Mouse (Mus musculus) midbrain, embryonic 14.5 days (tissue): ENCODE measurements around the gene Cd81. TPM values are rescaled to one million over a fixed set of nuclear protein-coding genes. Genes with fewer than 3 reads are reported as not detected.

Experiments used
- ATAC-seq: fragments of 200-750 bp; cut with Nextera tagmentation; 2 replicates; pipeline ENCODE4 v1.8.0; 2017; ENCODE audit warnings: moderate number of reproducible peaks, moderate library complexity; ENCODE audit not compliant: low FRiP score, low TSS enrichment
- DNase-seq: peaks from one replicate; pipeline ENCODE4 v3.0.0-alpha.2; 2015
- H3K27ac ChIP-seq: fragments of 300-500 bp; sonication (generic); replicated peaks from 2 replicates; pipeline ENCODE4 v1.5.1; 2014; ENCODE audit warnings: mild to moderate bottlenecking, low read depth, low read length, moderate library complexity
- H3K27me3 ChIP-seq: fragments of 300-500 bp; sonication (generic); 2 replicates; pipeline ENCODE4 v1.6.1; 2014; ENCODE audit warnings: low read length, control low read depth, mixed read lengths; ENCODE audit not compliant: control insufficient read depth, insufficient read depth
- H3K36me3 ChIP-seq: fragments of 300-500 bp; sonication (generic); 2 replicates; pipeline ENCODE4 v1.6.1; 2014; ENCODE audit warnings: low read length, control low read depth; ENCODE audit not compliant: control insufficient read depth, insufficient read depth
- H3K4me1 ChIP-seq: fragments of 300-500 bp; sonication (generic); 2 replicates; pipeline ENCODE4 v1.6.1; 2014; ENCODE audit warnings: mild to moderate bottlenecking, antibody characterized with exemption, low read length, control low read depth; ENCODE audit not compliant: control insufficient read depth, insufficient read depth
- H3K4me2 ChIP-seq: fragments of 300-500 bp; sonication (generic); 2 replicates; pipeline ENCODE4 v1.6.1; 2014; ENCODE audit warnings: mild to moderate bottlenecking, low read length, moderate library complexity
- H3K4me3 ChIP-seq: fragments of 300-500 bp; sonication (generic); replicated peaks from 2 replicates; pipeline ENCODE4 v1.5.1; 2014; ENCODE audit warnings: low read depth, low read length
- H3K9ac ChIP-seq: fragments of 300-500 bp; sonication (generic); replicated peaks from 2 replicates; pipeline ENCODE4 v1.6.1; 2014; ENCODE audit warnings: mild to moderate bottlenecking, low read length, moderate library complexity
- H3K9me3 ChIP-seq: fragments of 300-500 bp; sonication (generic); 2 replicates; pipeline ENCODE4 v1.6.1; 2016; ENCODE audit warnings: low read length, control low read depth, mixed read lengths; ENCODE audit not compliant: control insufficient read depth
- WGBS: fragments of 180-500 bp; shearing (Covaris S2); extraction: QIAGEN DNeasy Blood & Tissue Kit; methylation state at CpG from one replicate; pipeline ENCODE4 v1.1.7; 2014; 5-methylcytosine and 5-hydroxymethylcytosine counted together
- polyA plus RNA-seq: library from polyadenylated mRNA; unstranded; fragments of >200 nt; fragmentation: Nextera tagmentation; extraction: Ambion mirVana; gene quantifications from 2 replicates; pipeline ENCODE4 v1.2.1, GENCODE M21; 2014

Cd81 gene
- polyA plus RNA-seq, 1 experiment from 2014 or later, result 316 TPM

GRCm38 (mm10) chr7:143031816-143032215 is 20.7 kb upstream of the Cd81 start:
- WGBS, result 94% methylated on average over 1 of the region's 1 CpGs
- H3K4me2 ChIP-seq, result no peak overlapping the region
- no peak overlapping the region for H3K27ac ChIP-seq
- H3K4me1 ChIP-seq, result no peaks in the 10 kb centered on the region
- ATAC-seq (no peak), DNase-seq (no peak)
- H3K27me3 ChIP-seq, result no peaks in the 10 kb centered on the region
- H3K9ac ChIP-seq, result no peak overlapping the region
- H3K9me3 ChIP-seq, result no peaks in the 10 kb centered on the region
- no peaks in the 10 kb centered on the region for H3K36me3 ChIP-seq
- no peak overlapping the region for H3K4me3 ChIP-seq

DNA sequence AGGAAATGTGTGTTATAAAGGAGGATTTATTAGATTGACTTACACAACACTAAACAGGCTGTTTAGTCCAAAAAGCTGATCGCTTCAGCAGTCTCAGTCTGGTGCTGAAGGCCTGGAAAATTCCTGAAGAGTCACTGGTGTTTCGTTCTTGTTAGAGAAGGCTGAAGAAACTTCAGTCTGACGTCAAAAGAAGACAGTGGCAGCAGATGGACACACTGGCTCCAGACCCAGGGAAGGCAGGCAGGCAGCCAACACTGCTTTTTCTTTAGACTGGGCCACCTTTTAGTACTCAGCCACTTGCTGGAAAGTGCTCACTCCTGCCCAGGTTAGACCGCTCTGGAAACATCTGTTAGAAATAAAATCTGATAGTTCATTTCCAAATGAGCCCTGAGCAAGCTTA is 19.0 kb upstream of the Cd81 start:
- 94% methylated on average over 4 of the region's 4 CpGs for WGBS
- Histone ChIP-seq H3K36me3 (no peaks in the 10 kb centered on the region), H3K27ac (no peak overlapping the region), H3K27me3 (no peaks in the 10 kb centered on the region), H3K9me3 (no peaks in the 10 kb centered on the region), H3K4me1 (no peaks in the 10 kb centered on the region), H3K9ac (no peak overlapping the region), H3K4me3 (no peak overlapping the region), H3K4me2 (no peak overlapping the region)
- no peak for DNase-seq
- no peak for ATAC-seq

DNA sequence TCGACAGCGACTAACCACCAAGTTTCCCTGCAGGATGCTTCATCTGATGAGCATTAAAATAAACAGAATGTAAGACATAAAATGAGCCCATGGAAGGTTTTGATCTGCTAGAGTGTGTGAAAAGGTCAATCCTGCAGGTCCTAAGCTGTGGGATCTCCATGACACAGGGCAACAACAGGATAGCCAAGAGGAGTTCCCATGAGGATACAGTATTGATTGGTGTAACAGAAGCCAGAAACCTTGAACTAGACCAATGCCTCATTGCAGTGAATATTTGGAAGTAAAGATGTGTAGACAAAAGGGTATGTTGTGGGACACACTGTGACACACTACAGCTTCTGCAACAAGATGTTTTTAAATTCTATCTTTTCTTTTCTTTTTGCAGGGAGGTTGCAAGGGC is 18.4 kb upstream of the Cd81 start:
- DNase-seq (no peak), ATAC-seq (no peak)
- no peak overlapping the region for H3K9ac ChIP-seq
- H3K4me1 ChIP-seq, result no peaks in the 10 kb centered on the region
- H3K4me2 ChIP-seq, result no peak overlapping the region
- no peaks in the 10 kb centered on the region for H3K27me3 ChIP-seq
- no peaks in the 10 kb centered on the region for H3K9me3 ChIP-seq
- H3K27ac ChIP-seq, result no peak overlapping the region
- no peak overlapping the region for H3K4me3 ChIP-seq
- no peaks in the 10 kb centered on the region for H3K36me3 ChIP-seq
- 95% methylated on average over 2 of the region's 2 CpGs for WGBS

GRCm38 (mm10) chr7:143034519-143035450 is 17.8 kb upstream of the Cd81 start:
- no peaks in the 10 kb centered on the region for H3K4me1 ChIP-seq
- no peak overlapping the region for H3K4me3 ChIP-seq
- H3K27ac ChIP-seq, result no peak overlapping the region
- no peaks in the 10 kb centered on the region for H3K36me3 ChIP-seq
- WGBS, result 91% methylated on average over 8 of the region's 8 CpGs
- H3K9ac ChIP-seq, result no peak overlapping the region
- no peak overlapping the region for H3K4me2 ChIP-seq
- ATAC-seq (no peak), DNase-seq (no peak)
- no peaks in the 10 kb centered on the region for H3K27me3 ChIP-seq
- H3K9me3 ChIP-seq, result no peaks in the 10 kb centered on the region

DNA sequence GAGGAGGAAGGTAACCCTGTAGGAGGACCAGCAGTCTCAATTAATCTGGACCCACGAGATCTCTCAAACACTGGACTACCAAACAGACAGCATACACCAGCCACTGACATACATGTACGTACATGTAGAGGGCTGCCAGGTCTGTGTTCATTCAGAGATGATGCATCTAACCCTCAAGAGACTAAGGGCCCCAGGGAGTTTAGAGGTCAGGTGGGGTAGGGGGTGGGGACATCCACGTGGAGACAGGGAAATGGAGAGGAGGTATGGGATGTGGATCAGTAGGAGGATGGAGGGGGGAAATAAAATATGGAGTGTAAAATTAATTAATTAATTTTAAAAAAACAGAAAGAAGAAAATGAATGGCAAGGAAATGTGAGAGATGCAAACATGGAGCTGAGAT is 15.8 kb upstream of the Cd81 start:
- H3K36me3 ChIP-seq, result no peaks in the 10 kb centered on the region
- no peak overlapping the region for H3K4me2 ChIP-seq
- ATAC-seq, result no peak
- no peaks in the 10 kb centered on the region for H3K4me1 ChIP-seq
- no peak overlapping the region for H3K9ac ChIP-seq
- no peak for DNase-seq
- 81% methylated on average over 3 of the region's 3 CpGs for WGBS
- no peak overlapping the region for H3K27ac ChIP-seq
- no peak overlapping the region for H3K4me3 ChIP-seq
- no peaks in the 10 kb centered on the region for H3K9me3 ChIP-seq
- H3K27me3 ChIP-seq, result no peaks in the 10 kb centered on the region

GRCm38 (mm10) chr7:143037306-143037705 is 15.2 kb upstream of the Cd81 start:
- Histone ChIP-seq H3K4me3 (no peak overlapping the region), H3K4me1 (no peaks in the 10 kb centered on the region), H3K9me3 (no peaks in the 10 kb centered on the region), H3K27ac (no peak overlapping the region), H3K36me3 (no peaks in the 10 kb centered on the region), H3K9ac (no peak overlapping the region), H3K4me2 (no peak overlapping the region), H3K27me3 (no peaks in the 10 kb centered on the region)
- DNase-seq (no peak), ATAC-seq (no peak)
- WGBS, result 93% methylated on average over 4 of the region's 4 CpGs

GRCm38 (mm10) chr7:143038174-143038931 is 14.2 kb upstream of the Cd81 start:
- H3K4me2 ChIP-seq, result no peak overlapping the region
- ATAC-seq (no peak), DNase-seq (no peak)
- H3K9ac ChIP-seq, result no peak overlapping the region
- no peaks in the 10 kb centered on the region for H3K9me3 ChIP-seq
- H3K27ac ChIP-seq, result no peak overlapping the region
- no peak overlapping the region for H3K4me3 ChIP-seq
- no peaks in the 10 kb centered on the region for H3K36me3 ChIP-seq
- H3K27me3 ChIP-seq, result no peaks in the 10 kb centered on the region
- no peaks in the 10 kb centered on the region for H3K4me1 ChIP-seq
- 96% methylated on average over 3 of the region's 3 CpGs for WGBS

DNA sequence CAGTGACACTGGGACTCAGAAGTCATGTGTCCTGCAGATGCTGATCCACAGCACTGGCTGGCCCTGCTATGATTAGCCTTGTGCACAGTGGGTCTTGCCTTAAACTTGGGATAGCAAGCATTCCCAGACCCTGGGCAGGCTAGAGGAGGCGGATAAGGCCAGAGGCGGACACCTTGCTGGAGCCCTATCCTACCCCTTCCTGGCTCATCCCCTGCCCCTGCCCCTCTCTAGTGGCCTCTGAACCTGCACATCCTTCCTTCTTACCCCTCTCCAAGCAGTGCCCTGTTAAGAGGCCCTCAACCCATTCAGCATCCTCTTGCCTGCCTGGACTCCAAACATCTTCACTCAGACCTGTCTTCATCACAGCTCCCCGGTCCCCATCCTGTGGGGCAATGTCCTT is 12.0 kb upstream of the Cd81 start:
- WGBS, result over 99% methylated on average over 3 of the region's 3 CpGs
- Histone ChIP-seq H3K4me1 (no peaks in the 10 kb centered on the region), H3K27ac (no peak overlapping the region), H3K9me3 (no peaks in the 10 kb centered on the region), H3K9ac (no peak overlapping the region), H3K4me3 (no peak overlapping the region), H3K36me3 (no peaks in the 10 kb centered on the region), H3K27me3 (no peaks in the 10 kb centered on the region), H3K4me2 (no peak overlapping the region)
- no peak for ATAC-seq
- no peak for DNase-seq
